9 mouse cellular contexts compared by ENCODE assay signal in the genomic region with DNA sequence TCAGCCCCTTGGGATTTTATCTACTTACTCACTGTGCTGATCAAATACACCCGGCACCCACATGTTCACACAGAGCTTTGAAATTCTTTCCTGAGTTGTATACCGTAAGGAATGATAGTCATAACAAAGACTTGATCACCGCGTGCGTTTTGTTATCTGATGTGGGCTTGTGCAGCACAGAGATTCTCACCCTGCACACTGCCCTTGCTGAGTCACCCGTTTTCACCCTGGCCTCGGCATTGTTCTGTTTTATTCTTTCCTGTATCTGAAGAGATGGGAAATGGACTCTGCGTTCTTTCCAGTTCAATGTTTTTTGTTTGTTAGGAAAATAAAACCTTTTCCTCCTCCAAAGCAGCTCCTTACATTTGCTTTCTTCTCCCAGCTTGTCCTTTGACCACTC. TPM values are rescaled to one million over a fixed set of nuclear protein-coding genes. Genes with fewer than 3 reads are reported as not detected.
DNase-seq lines count a peak whose midpoint lies in the region; ATAC-seq and TF ChIP-seq lines count a peak whose summit lies in the region.
"Had no signal": no experiment of that assay in that cellular context is flagged by ENCODE, and none has a peak within 500 bp of the region (broad histone marks: within the 10 kb centered on the region; RNA-seq: fewer than 3 reads in every experiment).

No protein-coding gene starts in this region.

- H3K9me3 ChIP-seq in heart, postnatal 0 days (replicated peaks; ENCODE audit: control insufficient read depth, low read length) = no peaks in the 10 kb centered on the region
- no peaks in the 10 kb centered on the region for H3K9me3 ChIP-seq in forebrain, embryonic 13.5 days (replicated peaks)
- no peaks in the 10 kb centered on the region for H3K9me3 ChIP-seq in midbrain, embryonic 11.5 days (ENCODE audit: control insufficient read depth, low read length)

- DNase-seq in heart, postnatal 0 days (ENCODE audit: low spot score) = no peak
- DNase-seq in heart, postnatal 4 days = no peak
- peak; percentile 80 for DNase-seq in midbrain, embryonic 11.5 days (ENCODE audit: low spot score, missing footprints)
- DNase-seq in layer of hippocampus, adult 9-10 months (ENCODE audit: low spot score) = no peak
- no peak for DNase-seq in spleen, postnatal 10 days (ENCODE audit: low spot score in 2 of 2)
- no peak for DNase-seq in cerebellum, adult 18-20 months
- DNase-seq: lung, postnatal 10 days had no signal

- 0 out of 2 replicates have a peak overlapping the region, but pooled peaks have one; percentile 35 for H3K4me2 ChIP-seq in heart, postnatal 0 days (ENCODE audit: low read depth, low read length)
- peak overlapping the region; percentile 44; the same call in 1 of the 2 replicates for H3K4me2 ChIP-seq in forebrain, embryonic 13.5 days
- no peak overlapping the region for H3K4me2 ChIP-seq in midbrain, embryonic 11.5 days

- H3K4me1 ChIP-seq in heart, postnatal 0 days (ENCODE audit: control insufficient read depth, insufficient read depth) = no peaks in the 10 kb centered on the region
- peaks cover 9% of the 10 kb centered on the region; the same call in 1 of the 2 replicates for H3K4me1 ChIP-seq in forebrain, embryonic 13.5 days
- no peaks in the 10 kb centered on the region for H3K4me1 ChIP-seq in midbrain, embryonic 11.5 days (ENCODE audit: control insufficient read depth, insufficient read depth, low read length)

- ATAC-seq in heart, postnatal 0 days (ENCODE audit: insufficient read depth, low read depth) = no peak
- peak; percentile 46 for ATAC-seq in CD4-positive, CD25-positive, alpha-beta regulatory T cell, adult 4 months
- no peak for ATAC-seq in forebrain, embryonic 13.5 days
- ATAC-seq in midbrain, embryonic 11.5 days (ENCODE audit: low FRiP score) = no peak

- H3K4me3 ChIP-seq in heart, postnatal 0 days (ENCODE audit: low read depth, low read length) = no peak overlapping the region
- H3K4me3 ChIP-seq in forebrain, embryonic 13.5 days = 0 out of 2 replicates have a peak overlapping the region, but pooled peaks have one; percentile 20
- H3K4me3 ChIP-seq in midbrain, embryonic 11.5 days (ENCODE audit: low read depth, low read length) = no peak overlapping the region

- no peak for TF ChIP-seq EP300 in heart, postnatal 0 days (IDR thresholded peaks at IDR 0.05; ENCODE audit: low read depth)

- no peak for TF ChIP-seq CTCF in heart, postnatal 0 days (IDR thresholded peaks at IDR 0.05; ENCODE audit: low read depth)

- no peak overlapping the region for H3K27ac ChIP-seq in heart, postnatal 0 days (ENCODE audit: low read depth)
- H3K27ac ChIP-seq in forebrain, embryonic 13.5 days = no peak overlapping the region
- H3K27ac ChIP-seq in midbrain, embryonic 11.5 days (ENCODE audit: low read depth, low read length) = no peak overlapping the region; the same call in 1 of the 2 replicates

- WGBS in heart, postnatal 0 days = 26% methylated on average over 8 of the region's 8 CpGs
- 56% methylated on average over 8 of the region's 8 CpGs for WGBS in forebrain, embryonic 13.5 days
- WGBS in midbrain, embryonic 11.5 days = 60% methylated on average over 8 of the region's 8 CpGs

- H3K9ac ChIP-seq in heart, postnatal 0 days (replicated peaks; ENCODE audit: low read depth, low read length) = no peak overlapping the region
- peak overlapping the region; percentile 47; the same call in 1 of the 2 replicates for H3K9ac ChIP-seq in forebrain, embryonic 13.5 days
- peak overlapping the region; percentile 32; the same call in 1 of the 2 replicates for H3K9ac ChIP-seq in midbrain, embryonic 11.5 days (ENCODE audit: low read length)

- no peaks in the 10 kb centered on the region for H3K36me3 ChIP-seq in heart, postnatal 0 days (replicated peaks; ENCODE audit: control insufficient read depth, insufficient read depth, low read length)
- H3K36me3 ChIP-seq in forebrain, embryonic 13.5 days (ENCODE audit: poor library complexity, severe bottlenecking) = no peaks in the 10 kb centered on the region
- no peaks in the 10 kb centered on the region for H3K36me3 ChIP-seq in midbrain, embryonic 11.5 days (ENCODE audit: control insufficient read depth, insufficient read depth, low read length)

- no peaks in the 10 kb centered on the region for H3K27me3 ChIP-seq in heart, postnatal 0 days (ENCODE audit: control insufficient read depth, insufficient read depth, low read length)
- no peaks in the 10 kb centered on the region for H3K27me3 ChIP-seq in forebrain, embryonic 13.5 days
- no peaks in the 10 kb centered on the region for H3K27me3 ChIP-seq in midbrain, embryonic 11.5 days (ENCODE audit: control insufficient read depth, insufficient read depth, low read length)

RNA-seq across cellular contexts. Expression of a gene that starts 18.5 kb away (rescaled TPM):
- total RNA-seq in heart, postnatal 0 days (2014; rRNA removed; ENCODE audit: low replicate concordance) = 56.9 and 65.0 TPM in 2 replicates
- polyA plus RNA-seq in heart, postnatal 0 days (2015; fragmentation: Nextera tagmentation; extraction: Ambion mirVana) = 32.5 and 34.0 TPM in 2 replicates
- 100 to 1,000 TPM; 103 to 108 TPM for total RNA-seq in heart, postnatal 4 days (2021)
- 10 to 100 TPM in 1 of 2 experiments, 1 to 10 TPM in 1; 8.5 to 17.5 TPM for polyA plus RNA-seq in CD4-positive, CD25-positive, alpha-beta regulatory T cell, adult 4 months (2017; shearing (Covaris generic))
- 28.0 and 29.5 TPM in 2 replicates for polyA plus RNA-seq in forebrain, embryonic 13.5 days (2015; fragmentation: Nextera tagmentation; extraction: Ambion mirVana)
- 15.1 and 16.7 TPM in 2 replicates for polyA plus RNA-seq in midbrain, embryonic 11.5 days (2014; fragmentation: Nextera tagmentation; extraction: Ambion mirVana)

RNA-seq across cellular contexts. Expression of a gene that starts 38.4 kb away (rescaled TPM):
- total RNA-seq in heart, postnatal 0 days (2014; rRNA removed; ENCODE audit: low replicate concordance) = 48.6 and 126 TPM in 2 replicates
- 96.9 and 116 TPM in 2 replicates for polyA plus RNA-seq in heart, postnatal 0 days (2015; fragmentation: Nextera tagmentation; extraction: Ambion mirVana)
- total RNA-seq in heart, postnatal 4 days (2021) = 100 to 1,000 TPM; 119 to 134 TPM
- polyA plus RNA-seq in CD4-positive, CD25-positive, alpha-beta regulatory T cell, adult 4 months (2017; shearing (Covaris generic)) = 10 to 100 TPM; 28.8 to 30.9 TPM
- 137 and 139 TPM in 2 replicates for polyA plus RNA-seq in forebrain, embryonic 13.5 days (2015; fragmentation: Nextera tagmentation; extraction: Ambion mirVana)
- polyA plus RNA-seq in midbrain, embryonic 11.5 days (2014; fragmentation: Nextera tagmentation; extraction: Ambion mirVana) = 74.3 and 77.7 TPM in 2 replicates
